Mouse (Mus musculus) CH12.LX (cell line): ENCODE data around the gene Rrp12.

Experiments
- CTCF ChIP-seq, 2 experiments: IDR thresholded peaks in 1 of 2; conservative IDR thresholded peaks in 1 of 2; 2 replicates each; pipeline ENCODE4 v1.5.1; 2011 to 2012; ENCODE audit warnings: low read depth in 2 of 2, low read length in 2 of 2, improper control_type of control experiment in 1 of 2, inconsistent platforms in 1 of 2, mild to moderate bottlenecking in 1 of 2, moderate library complexity in 1 of 2
- ELF1 ChIP-seq: IDR thresholded peaks from 2 replicates; pipeline ENCODE4 v1.6.1; 2014; ENCODE audit warnings: low read depth, mild to moderate bottlenecking, inconsistent platforms, low read length, improper control_type of control experiment
- GABPA ChIP-seq: IDR thresholded peaks from 2 replicates; pipeline ENCODE4 v1.6.1; 2012; ENCODE audit warnings: low read depth, low read length, improper control_type of control experiment, inconsistent platforms; ENCODE audit not compliant: insufficient replicate concordance
- MAX ChIP-seq: IDR thresholded peaks from 2 replicates; pipeline ENCODE4 v1.6.1; 2011; ENCODE audit warnings: low read length, improper control_type of control experiment
- NRF1 ChIP-seq: IDR thresholded peaks from 2 replicates; pipeline ENCODE4 v1.6.1; 2014; ENCODE audit warnings: low read depth, mild to moderate bottlenecking, inconsistent platforms, low read length, improper control_type of control experiment, moderate library complexity
- POLR2A ChIP-seq: IDR thresholded peaks from 2 replicates; pipeline ENCODE4 v1.6.1; 2011; ENCODE audit warnings: low read depth, mild to moderate bottlenecking, improper control_type of control experiment, low read length
- RAD21 ChIP-seq: IDR thresholded peaks from 2 replicates; pipeline ENCODE4 v1.6.1; 2011; ENCODE audit warnings: low read depth, mild to moderate bottlenecking, low read length, improper control_type of control experiment, moderate library complexity
- SMC3 ChIP-seq: IDR thresholded peaks from 2 replicates; pipeline ENCODE4 v1.6.1; 2011; ENCODE audit warnings: low read depth, low read length, improper control_type of control experiment
- TBP ChIP-seq: conservative IDR thresholded peaks from 2 replicates; pipeline ENCODE4 v1.6.1; 2011; ENCODE audit warnings: low read depth, low read length, improper control_type of control experiment

DNA sequence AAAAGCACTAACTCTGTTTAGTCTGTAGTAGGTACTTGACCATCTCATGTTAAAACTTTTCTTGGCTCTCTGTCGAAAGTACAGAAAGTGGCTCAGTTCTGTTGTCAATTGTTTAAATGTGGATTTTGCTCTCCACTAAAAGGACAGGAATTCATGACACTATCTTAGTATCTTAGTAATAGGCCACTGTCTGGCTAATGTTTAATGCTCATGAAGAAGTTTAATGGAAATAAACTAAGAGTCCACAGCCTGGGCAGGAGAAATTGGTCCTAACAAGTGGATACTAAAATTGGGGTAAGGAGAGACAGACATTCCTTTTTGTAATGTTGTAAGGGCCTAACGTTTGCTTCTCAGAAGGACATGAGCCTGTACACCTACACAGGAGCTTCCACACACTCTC is 14.4 kb upstream of the Rrp12 start:
- TF ChIP-seq MAX (no peak), POLR2A (no peak), RAD21 (no peak), CTCF (conservative IDR thresholded peaks at IDR 0.05 in 1 of 2, IDR thresholded peaks at IDR 0.05 in 1 of 2; ENCODE audit: low read depth in 2 of 2, low read length in 2 of 2) (no peak), TBP (no peak), GABPA (no peak), ELF1 (no peak), NRF1 (no peak), SMC3 (no peak)
